Mouse (Mus musculus) E14TG2a.4 (cell line): ENCODE measurements around the gene Lmod2.

Experiments used
- CTCF ChIP-seq: conservative IDR thresholded peaks from 2 replicates; pipeline ENCODE4 v1.5.1; 2014; ENCODE audit warnings: low read length
- POU5F1 ChIP-seq: IDR thresholded peaks from 2 replicates; pipeline ENCODE4 v1.6.1; 2014; ENCODE audit warnings: low read length, borderline replicate concordance

DNA sequence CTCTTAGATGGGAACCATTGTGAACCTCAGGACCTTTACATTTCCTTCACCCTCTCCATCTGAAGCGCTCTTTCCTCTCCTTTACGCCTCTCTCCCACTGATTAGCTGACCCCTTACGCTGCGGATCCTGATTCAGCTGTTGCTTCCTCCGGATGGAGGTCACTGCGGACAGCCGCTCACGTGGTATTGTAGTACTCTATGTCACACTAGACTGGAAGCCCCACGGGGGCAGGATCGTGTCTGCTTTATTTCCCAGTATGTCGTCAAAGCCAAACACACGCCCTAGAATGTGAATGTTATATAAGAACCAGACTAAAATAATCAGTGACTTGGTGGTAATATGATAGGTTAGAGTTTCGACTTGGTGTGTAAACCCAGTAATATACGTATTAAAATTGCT lies 25.1 kb upstream of the Lmod2 start:
- TF ChIP-seq CTCF (no peak), POU5F1 (no peak)
